Mouse (Mus musculus) liver, postnatal 0 days (tissue): ENCODE results near the gene Fam102a. TPM values are rescaled to one million over a fixed set of nuclear protein-coding genes. Genes with fewer than 3 reads are reported as not detected.
"Not testable (repeated sequence)": the region's sequence is repeated elsewhere in the genome, so short reads cannot be mapped to it uniquely, and the experiment has no call there.

Source experiments
- ATAC-seq: fragments of 200-750 bp; cut with Nextera tagmentation; 2 replicates; pipeline ENCODE4 v1.8.0; 2017; ENCODE audit warnings: mild to moderate bottlenecking, moderate library complexity
- DNase-seq: peaks from one replicate; pipeline ENCODE4 v3.0.0-alpha.2; 2016
- H3K27ac ChIP-seq: fragments of 300-500 bp; sonication (generic); 2 replicates; pipeline ENCODE4 v1.5.1; 2014; ENCODE audit warnings: antibody characterized with exemption, moderate library complexity, mild to moderate bottlenecking, low read depth
- H3K27me3 ChIP-seq: fragments of 300-500 bp; sonication (generic); 2 replicates; pipeline ENCODE4 v1.6.1; 2014; ENCODE audit warnings: low read length, control low read depth, mixed read lengths; ENCODE audit not compliant: insufficient read depth
- H3K36me3 ChIP-seq: fragments of 300-500 bp; sonication (generic); replicated peaks from 2 replicates; pipeline ENCODE4 v1.6.1; 2014; ENCODE audit warnings: mild to moderate bottlenecking, control low read depth, low read length, moderate library complexity, mixed read lengths; ENCODE audit not compliant: insufficient read depth
- H3K4me1 ChIP-seq: fragments of 300-500 bp; sonication (generic); 2 replicates; pipeline ENCODE4 v1.6.1; 2014; ENCODE audit warnings: antibody characterized with exemption, mild to moderate bottlenecking, control low read depth; ENCODE audit not compliant: insufficient read depth
- H3K4me2 ChIP-seq: fragments of 300-500 bp; sonication (generic); 2 replicates; pipeline ENCODE4 v1.6.1; 2014; ENCODE audit warnings: low read depth, mild to moderate bottlenecking, low read length, moderate library complexity, mixed read lengths
- H3K4me3 ChIP-seq: fragments of 300-500 bp; sonication (generic); 2 replicates; pipeline ENCODE4 v1.5.1; 2014; ENCODE audit warnings: low read depth, low read length
- H3K9ac ChIP-seq: fragments of 300-500 bp; sonication (generic); replicated peaks from 2 replicates; pipeline ENCODE4 v1.6.1; 2014; ENCODE audit warnings: mild to moderate bottlenecking, moderate library complexity
- H3K9me3 ChIP-seq: fragments of 300-500 bp; sonication (generic); 2 replicates; pipeline ENCODE4 v1.6.1; 2016; ENCODE audit warnings: mild to moderate bottlenecking, control low read depth, low read length, mixed read lengths
- CTCF ChIP-seq: sonication (generic); IDR thresholded peaks from 2 replicates; pipeline ENCODE4 v1.5.1; 2016; ENCODE audit warnings: antibody characterized with exemption, low read depth
- EP300 ChIP-seq: IDR thresholded peaks from 2 replicates; pipeline ENCODE4 v1.6.1; 2016; ENCODE audit warnings: antibody characterized with exemption, low read depth, mild to moderate bottlenecking
- WGBS: fragments of 180-500 bp; shearing (Covaris S2); extraction: QIAGEN DNeasy Blood & Tissue Kit; methylation state at CpG from one replicate; pipeline ENCODE4 v1.1.7; 2014; ENCODE audit not compliant: insufficient replicate concordance; 5-methylcytosine and 5-hydroxymethylcytosine counted together
- polyA plus RNA-seq: library from polyadenylated mRNA; unstranded; fragments of >200 nt; fragmentation: Nextera tagmentation; extraction: Ambion mirVana; gene quantifications from 2 replicates; pipeline ENCODE4 v1.2.1, GENCODE M21; 2015

Gene Fam102a
- 4.8 and 6.1 TPM in 2 replicates for polyA plus RNA-seq

DNA sequence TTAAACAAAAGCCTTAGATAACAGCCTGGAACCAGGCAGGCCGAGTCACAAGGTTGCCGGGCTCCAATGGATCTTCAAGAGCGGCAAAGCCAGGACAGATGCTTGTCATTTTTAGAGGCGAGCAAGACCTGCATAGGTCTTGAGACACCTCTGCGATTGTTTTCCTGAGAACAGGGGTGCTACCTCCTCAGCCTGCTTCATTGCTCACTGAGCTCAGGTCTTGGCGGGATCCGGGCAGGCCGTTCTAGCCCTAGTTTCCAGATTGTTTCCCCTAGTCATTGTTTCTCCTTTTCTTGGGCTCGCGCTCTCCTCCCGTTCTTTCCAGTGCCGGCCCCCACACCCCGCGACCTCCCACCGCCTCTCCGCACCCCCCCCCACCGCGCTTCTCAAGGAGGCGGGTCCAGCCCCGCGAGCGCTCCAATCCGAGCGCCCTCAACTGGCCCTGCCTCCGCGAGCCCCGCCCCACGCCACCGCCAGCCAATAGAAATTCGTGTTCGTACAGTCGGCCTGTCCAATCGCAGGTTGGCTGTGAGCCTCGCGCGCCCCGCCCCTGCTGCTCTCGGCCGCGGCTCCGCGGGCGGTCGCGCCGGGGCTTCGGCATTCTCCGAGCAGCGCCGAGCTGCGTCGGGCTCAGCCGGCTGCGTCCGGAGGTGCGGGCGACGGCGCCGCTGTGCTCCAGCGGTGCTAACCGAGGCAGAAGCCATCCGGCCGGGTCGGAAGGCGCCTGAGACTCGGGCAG lies at the start of gene Fam102a:
Gene Fam102a, plus strand, starts transcription at position 600 of the 739 bp plus-strand sequence.
- H3K27ac ChIP-seq, result peak within 1 kb of the TSS; percentile 88
- H3K9me3 ChIP-seq, result no peaks in the 10 kb centered on the region
- peak within 1 kb of the TSS; percentile 94 for H3K4me2 ChIP-seq
- peak within 1 kb of the TSS; percentile 73 for H3K4me3 ChIP-seq
- peaks cover 46% of the 10 kb centered on the region for H3K4me1 ChIP-seq
- WGBS, result under 1% methylated on average over 67 of the region's 67 CpGs
- no peak for TF ChIP-seq CTCF
- no peak for TF ChIP-seq EP300
- peaks cover 17% of the 10 kb centered on the region for H3K27me3 ChIP-seq
- no peaks in the 10 kb centered on the region for H3K36me3 ChIP-seq
- peak; percentile 93 for ATAC-seq
- peak within 1 kb of the TSS; percentile 78 for H3K9ac ChIP-seq
- peak; percentile 98 for DNase-seq

DNA sequence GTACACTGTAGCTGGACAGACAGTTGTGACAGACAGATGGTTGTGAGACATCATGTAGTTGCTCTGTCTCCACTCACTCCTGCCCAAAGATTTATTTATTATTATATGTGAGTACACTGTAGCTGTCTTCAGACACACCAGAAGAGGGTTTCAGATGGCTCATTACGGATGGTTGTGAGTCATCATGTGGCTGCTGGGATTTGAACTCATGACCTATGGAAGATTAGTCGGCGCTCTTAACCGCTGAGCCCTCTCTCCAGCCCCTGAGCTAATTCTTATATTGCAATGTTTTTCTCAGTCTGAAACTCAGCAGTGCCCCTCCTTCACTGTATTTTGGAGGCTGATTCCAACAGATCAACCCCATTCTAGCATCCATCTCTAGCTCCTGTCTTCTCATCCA lies 49.4 kb upstream of the Fam102a start:
- no peak for ATAC-seq
- peak overlapping the region; percentile 38; the same call in 1 of the 2 replicates for H3K9ac ChIP-seq
- H3K36me3 ChIP-seq, result no peaks in the 10 kb centered on the region
- 84% methylated on average over 4 of the region's 4 CpGs for WGBS
- no peak overlapping the region for H3K4me3 ChIP-seq
- H3K27ac ChIP-seq, result no peak overlapping the region
- DNase-seq, result no peak
- H3K27me3 ChIP-seq, result no peaks in the 10 kb centered on the region
- no peaks in the 10 kb centered on the region for H3K9me3 ChIP-seq
- TF ChIP-seq EP300, result no peak
- no peak for TF ChIP-seq CTCF
- H3K4me2 ChIP-seq, result no peak overlapping the region
- H3K4me1 ChIP-seq, result peaks cover 10% of the 10 kb centered on the region; the same call in 1 of the 2 replicates

DNA sequence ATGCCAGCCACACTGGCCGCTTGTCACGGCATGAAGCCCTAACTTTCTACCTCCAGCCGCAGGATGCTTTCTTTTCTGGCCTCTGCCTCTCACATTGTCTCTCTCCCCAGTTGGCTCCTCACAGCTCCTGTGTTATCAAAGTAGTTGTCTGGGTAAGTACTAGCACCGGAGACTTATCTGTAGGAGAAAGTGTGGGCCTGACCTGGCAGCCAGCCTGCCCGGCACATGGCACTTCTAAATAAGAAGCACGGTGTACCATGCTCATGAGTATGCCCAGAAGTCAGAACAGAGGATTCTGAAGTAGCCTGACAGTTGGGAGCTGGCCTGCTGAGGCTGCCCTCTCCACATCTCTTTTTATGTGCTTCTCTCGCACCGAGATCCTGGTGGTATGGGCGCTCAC lies 49.0 kb upstream of the Fam102a start:
- peaks cover 10% of the 10 kb centered on the region; the same call in 1 of the 2 replicates for H3K4me1 ChIP-seq
- H3K9me3 ChIP-seq, result no peaks in the 10 kb centered on the region
- H3K27me3 ChIP-seq, result no peaks in the 10 kb centered on the region
- H3K4me3 ChIP-seq, result no peak overlapping the region
- H3K9ac ChIP-seq, result peak overlapping the region; percentile 38; the same call in 1 of the 2 replicates
- no peak overlapping the region for H3K4me2 ChIP-seq
- TF ChIP-seq CTCF (no peak), EP300 (peak; percentile 62)
- ATAC-seq (peak; percentile 46), DNase-seq (no peak)
- H3K27ac ChIP-seq, result no peak overlapping the region
- no peaks in the 10 kb centered on the region for H3K36me3 ChIP-seq
- 69% methylated on average over 9 of the region's 9 CpGs for WGBS

DNA sequence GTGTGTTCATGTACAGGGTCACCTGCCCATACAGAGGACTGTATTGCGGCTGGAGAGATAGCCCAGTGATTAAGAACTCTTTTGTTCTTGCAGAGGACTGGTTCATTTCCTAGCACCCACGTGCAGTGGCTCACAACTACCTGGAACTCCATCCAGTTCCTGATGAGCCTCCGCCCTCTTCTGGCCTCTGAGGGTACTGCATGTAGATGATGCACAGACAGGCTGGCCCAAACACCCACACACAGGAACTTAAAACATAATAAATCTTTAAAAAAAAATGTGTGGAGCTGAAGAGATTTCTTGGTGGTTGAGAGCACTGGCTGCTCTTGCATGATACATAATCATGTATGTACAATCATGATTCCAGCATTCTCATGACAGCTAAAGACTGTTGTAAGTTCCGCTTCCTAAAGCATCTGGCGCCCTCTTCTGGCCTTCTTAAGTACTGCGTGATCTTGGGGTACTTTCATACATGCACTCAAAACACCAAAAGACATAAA lies 48.0 kb upstream of the Fam102a start:
- ATAC-seq, result peak; percentile 79

DNA sequence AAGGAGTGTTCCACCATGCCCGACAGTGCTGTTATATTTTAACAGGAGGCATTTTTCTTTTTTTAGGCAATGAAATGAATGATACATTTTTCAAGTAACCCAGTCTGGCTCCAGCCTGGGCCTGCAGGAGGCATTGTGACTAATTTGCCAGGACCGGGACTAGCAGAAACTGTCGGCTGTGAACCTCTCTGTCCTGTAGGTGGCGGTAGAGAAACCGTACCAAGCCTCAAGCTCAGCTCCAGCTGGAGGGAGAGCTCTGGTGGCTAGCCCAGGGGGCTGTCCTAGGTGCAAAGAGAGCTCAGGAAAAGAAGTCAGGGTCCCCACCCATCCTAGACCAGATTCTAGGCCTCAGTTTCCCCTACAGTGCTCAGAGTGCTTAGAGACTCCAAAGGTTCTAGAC lies 46.5 kb upstream of the Fam102a start:
- Histone ChIP-seq H3K4me3 (no peak overlapping the region), H3K4me1 (peaks cover 10% of the 10 kb centered on the region; the same call in 1 of the 2 replicates), H3K9me3 (no peaks in the 10 kb centered on the region), H3K27me3 (no peaks in the 10 kb centered on the region), H3K36me3 (no peaks in the 10 kb centered on the region), H3K9ac (no peak overlapping the region), H3K27ac (no peak overlapping the region), H3K4me2 (no peak overlapping the region)
- ATAC-seq, result peak; percentile 55
- DNase-seq, result peak; percentile 78
- 3% methylated on average over 5 of the region's 5 CpGs for WGBS
- TF ChIP-seq CTCF, result peak; percentile 94
- no peak for TF ChIP-seq EP300

More for the DNA sequence above, 48.0 kb upstream of the Fam102a start:
- TF ChIP-seq CTCF (peak; percentile 90), EP300 (peak; percentile 44; the same call in 1 of the 2 replicates)
- H3K27ac ChIP-seq, result no peak overlapping the region
- H3K9ac ChIP-seq, result no peak overlapping the region
- WGBS, result 6% methylated on average over 6 of the region's 6 CpGs
- H3K27me3 ChIP-seq, result no peaks in the 10 kb centered on the region
- no peak overlapping the region for H3K4me2 ChIP-seq
- no peak overlapping the region for H3K4me3 ChIP-seq
- no peaks in the 10 kb centered on the region for H3K9me3 ChIP-seq
- H3K36me3 ChIP-seq, result no peaks in the 10 kb centered on the region
- H3K4me1 ChIP-seq, result peaks cover 10% of the 10 kb centered on the region; the same call in 1 of the 2 replicates
- peak; percentile 94 for DNase-seq

DNA sequence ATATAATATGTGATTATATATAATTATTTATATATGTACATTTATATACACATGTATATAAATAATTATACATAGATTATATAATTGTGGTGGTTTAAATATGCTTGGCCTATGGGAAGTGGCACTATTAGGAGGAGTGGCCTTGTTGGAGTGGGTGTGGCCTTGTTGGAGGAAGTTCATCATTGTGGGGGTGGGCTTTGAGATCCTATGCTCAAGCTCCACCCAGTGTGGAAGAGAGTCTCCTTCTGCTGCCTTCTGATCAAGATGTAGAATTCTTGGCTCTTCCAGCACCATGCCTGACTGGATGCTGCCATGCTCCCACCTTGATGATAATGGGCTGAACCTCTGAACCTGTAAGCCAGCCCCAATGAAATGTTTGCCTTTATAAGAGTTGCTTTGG lies 44.4 kb upstream of the Fam102a start:
- H3K4me3 ChIP-seq, DNase-seq, H3K27me3 ChIP-seq, H3K9me3 ChIP-seq, ATAC-seq, H3K9ac ChIP-seq, H3K36me3 ChIP-seq, H3K4me2 ChIP-seq, H3K27ac ChIP-seq: not testable (repeated sequence)
- peaks cover 20% of the 10 kb centered on the region for H3K4me1 ChIP-seq
